Mouse (Mus musculus) thymus, postnatal 0 days (tissue): Measurements from ENCODE around the gene Taf3. TPM values are rescaled to one million over a fixed set of nuclear protein-coding genes. Genes with fewer than 3 reads are reported as not detected.
A peak's percentile ranks its signal among the peaks of the same experiment; 100 is the strongest.

Experiments
- DNase-seq: peaks from one replicate; pipeline ENCODE4 v3.0.0-alpha.2; 2015; ENCODE audit warnings: low spot score
- polyA plus RNA-seq: library from polyadenylated mRNA; unstranded; fragments of >200 nt; fragmentation: Nextera tagmentation; extraction: Ambion mirVana; gene quantifications from 2 replicates; pipeline ENCODE4 v1.2.1, GENCODE M21; 2015

Taf3 gene
- polyA plus RNA-seq, 1 experiment from 2014 or later = 16.0 TPM

- peak; percentile 80 for DNase-seq
Observed at GRCm38 (mm10) chr2:10014951-10015635, 33.3 kb downstream of the Taf3 start.

GRCm38 (mm10) chr2:10010263-10010909 is 38.0 kb downstream of the Taf3 start:
- peak; percentile 80 for DNase-seq

GRCm38 (mm10) chr2:10009671-10010254 is 38.6 kb downstream of the Taf3 start:
- DNase-seq = no peak

DNA sequence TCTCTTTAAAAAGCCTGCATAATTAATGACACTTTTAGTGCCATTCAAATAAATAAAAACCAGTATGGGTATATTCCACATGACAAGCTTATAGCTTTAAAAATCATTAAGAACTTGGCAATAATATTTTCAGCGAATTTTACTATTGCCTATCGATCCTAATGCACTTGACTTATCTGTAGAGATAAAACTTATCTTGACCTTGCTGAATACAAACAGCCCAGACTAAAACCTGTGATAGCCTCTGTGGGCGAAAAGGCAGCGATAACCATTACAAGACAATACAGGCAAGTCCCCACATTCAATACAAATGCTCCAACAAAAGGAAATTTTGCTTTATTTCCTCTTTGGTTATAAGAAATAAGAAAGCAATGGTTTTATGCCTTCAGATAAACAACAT is 39.8 kb downstream of the Taf3 start:
- DNase-seq = no peak

DNA sequence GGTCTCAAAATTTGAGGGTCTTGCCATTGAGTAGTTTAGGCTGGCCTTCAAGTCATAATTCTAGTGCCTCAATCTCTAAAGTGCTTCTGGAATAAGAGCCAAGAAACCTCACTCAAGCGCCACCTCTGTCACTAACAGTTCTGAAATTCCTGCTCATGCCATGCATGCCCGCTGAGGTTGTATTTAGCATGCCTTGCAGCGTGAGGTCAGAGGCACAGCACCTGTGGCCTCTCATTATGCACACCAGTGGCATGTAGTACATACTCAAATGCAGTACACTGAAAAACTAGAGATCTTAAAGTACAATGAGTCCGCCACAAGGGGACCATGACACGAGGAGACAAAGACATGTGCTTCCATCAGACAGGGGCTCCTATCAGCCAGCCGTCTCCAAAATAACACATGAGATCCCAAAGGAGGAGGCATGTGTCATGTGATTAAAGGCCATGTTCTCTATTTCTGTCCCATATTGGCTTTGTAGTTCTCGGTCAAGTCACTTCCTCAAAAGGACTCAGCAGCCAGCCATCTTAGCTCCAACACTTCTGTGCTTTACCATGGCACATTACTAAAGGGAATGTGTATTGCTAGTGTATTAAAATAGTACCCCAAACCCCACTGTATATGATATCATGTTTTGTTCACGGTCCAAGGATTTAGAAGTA is 43.3 kb downstream of the Taf3 start:
- DNase-seq = no peak

GRCm38 (mm10) chr2:10003358-10003757 is 45.0 kb downstream of the Taf3 start:
- no peak for DNase-seq

GRCm38 (mm10) chr2:10001591-10001990 is 46.8 kb downstream of the Taf3 start:
- no peak for DNase-seq

- DNase-seq = peak; percentile 60
Observed at GRCm38 (mm10) chr2:9997535-9997934, 50.9 kb downstream of the Taf3 start.

DNA sequence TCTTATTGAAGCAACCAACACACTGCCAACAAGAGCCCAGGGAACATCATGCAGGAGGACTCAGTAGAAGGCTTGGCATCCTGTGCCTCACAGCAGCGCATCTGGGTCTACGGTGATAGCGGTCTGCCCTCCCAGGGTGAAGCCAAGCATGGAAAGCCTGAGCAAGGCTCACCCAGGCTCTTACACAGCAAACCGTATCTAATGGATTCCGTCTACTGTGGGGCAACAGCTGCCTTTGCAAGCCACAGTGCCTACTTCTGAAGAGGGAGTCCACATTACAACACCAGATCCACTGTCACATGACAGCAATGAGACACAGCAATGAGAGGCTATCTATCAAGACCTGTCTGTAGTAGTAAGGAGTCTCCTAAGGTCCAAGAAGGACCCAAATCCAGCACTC is 52.3 kb downstream of the Taf3 start:
- DNase-seq = no peak

DNA sequence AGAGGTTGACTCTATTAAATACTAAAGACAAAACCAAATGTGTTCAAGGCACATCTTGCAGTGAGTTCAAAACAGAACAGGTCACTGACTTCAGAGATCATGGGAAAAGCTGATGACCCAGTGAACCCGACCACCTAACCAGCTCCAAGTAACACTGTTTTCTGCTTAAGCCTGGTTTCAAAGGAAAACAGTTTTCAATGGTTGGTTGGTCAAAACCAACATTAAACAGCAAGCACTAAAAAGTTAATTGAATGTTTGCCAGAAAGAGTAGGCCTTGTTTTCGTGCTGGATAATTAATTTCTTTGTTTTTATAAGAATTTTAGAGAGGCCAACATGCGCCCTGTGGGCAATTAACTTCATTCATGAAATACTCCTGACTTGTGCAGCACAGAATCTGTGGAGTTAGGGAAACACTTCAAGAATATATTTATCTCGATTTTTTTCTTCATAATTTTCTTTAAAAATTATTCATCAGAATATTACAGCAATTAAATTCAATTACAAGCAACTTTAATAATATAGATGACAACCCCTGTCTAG is 57.6 kb downstream of the Taf3 start:
- DNase-seq = no peak

- DNase-seq = no peak
Observed at GRCm38 (mm10) chr2:9989649-9990547, 58.5 kb downstream of the Taf3 start.

DNA sequence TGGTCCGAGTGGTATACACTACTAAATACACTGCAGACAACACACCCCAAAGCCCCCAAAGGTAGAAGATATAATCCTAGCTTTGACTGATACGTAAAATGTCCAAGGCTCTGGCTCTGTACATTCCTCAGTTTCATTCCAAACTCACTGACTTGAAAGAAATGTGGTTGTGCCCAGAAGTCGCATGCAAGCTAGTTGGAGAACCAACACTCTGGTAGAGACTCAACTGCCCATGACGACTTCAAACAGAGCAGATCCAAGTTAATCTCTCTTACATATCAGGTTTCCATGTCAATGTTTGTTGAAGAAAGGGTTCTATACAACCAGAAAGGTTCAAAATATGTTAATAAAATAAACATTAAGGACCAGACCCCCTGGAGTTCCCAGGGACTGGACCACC is 60.1 kb downstream of the Taf3 start:
- DNase-seq = no peak

DNA sequence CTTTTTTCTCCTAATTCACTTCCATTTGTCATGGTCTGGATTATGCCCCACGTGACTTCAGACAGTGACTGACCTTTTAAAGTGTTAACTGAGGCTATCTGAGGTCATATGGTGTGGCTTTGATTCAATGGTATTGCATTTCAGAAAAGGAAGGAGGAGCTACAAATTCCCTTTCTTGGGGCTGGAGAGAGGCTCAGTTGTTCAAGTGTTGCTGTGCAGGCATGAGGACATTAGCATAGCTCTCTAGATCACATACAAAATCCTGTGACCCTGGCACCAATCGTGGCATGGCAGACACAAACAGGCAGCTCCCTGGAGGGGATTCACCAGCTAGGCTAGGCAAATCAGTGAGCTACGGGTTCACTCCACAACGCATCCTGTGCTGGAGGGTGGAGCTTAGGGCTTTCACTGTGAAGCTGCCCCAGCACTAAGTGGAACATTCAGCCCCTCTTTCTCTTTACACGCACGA is 62.4 kb downstream of the Taf3 start:
- peak; percentile 40 for DNase-seq

- no peak for DNase-seq
Observed at GRCm38 (mm10) chr2:9982446-9982845, 66.0 kb downstream of the Taf3 start.

DNA sequence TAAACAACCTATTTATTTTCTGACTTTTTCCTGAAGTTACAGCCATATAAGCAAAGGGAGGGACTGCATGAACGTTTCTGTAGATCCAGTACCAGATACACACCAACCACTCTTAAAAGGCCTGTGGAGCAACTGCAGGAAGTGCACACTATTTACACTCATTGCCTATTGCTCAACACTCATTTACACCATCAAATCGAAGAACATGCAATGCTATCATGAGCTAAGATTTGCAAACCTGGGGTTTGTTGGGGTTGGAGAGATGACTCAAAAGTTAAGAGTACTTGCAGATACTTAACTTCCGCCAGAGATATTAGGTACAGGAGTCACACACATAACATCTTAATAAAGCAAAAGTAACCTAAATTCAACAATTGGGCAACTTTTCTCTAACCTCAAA is 76.5 kb downstream of the Taf3 start:
- no peak for DNase-seq

DNA sequence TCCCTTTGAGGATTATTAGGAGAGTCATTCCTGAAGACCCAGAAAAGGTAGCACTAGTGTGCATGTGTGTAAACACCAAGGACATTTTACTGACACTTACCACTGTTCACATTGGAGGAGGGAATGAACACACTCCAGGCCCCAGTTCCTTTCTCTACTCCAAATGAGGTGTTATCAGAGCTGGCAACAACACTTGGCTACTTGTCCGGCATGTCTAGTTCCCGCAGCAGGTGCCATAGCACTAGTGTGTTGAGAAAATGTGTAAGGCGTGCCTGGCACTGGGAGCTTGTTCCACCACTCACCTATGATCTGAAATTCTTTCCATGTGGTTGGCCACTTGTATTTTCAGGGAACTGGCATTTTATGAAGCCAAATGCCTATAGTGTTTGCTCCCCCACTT is 77.8 kb downstream of the Taf3 start:
- DNase-seq = no peak

DNA sequence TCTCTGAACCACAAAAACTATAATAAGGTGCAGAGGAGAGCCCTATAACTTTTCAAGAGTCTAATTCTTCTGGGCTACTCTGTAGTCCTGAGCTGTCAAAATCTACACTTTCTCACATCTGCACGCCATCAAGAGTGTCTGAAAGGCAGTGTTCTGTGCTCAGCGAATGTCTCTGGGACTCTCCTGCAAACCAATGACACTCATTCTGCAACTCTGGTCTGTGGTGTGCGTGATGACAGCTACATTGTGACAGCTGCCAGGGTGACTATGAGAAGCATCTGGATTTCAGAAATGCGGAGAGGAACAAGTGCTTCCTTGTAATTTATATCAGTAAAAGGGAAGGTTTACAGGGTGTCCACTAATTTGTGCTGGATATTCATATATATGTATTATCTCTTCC is 78.2 kb downstream of the Taf3 start:
- DNase-seq = no peak

DNA sequence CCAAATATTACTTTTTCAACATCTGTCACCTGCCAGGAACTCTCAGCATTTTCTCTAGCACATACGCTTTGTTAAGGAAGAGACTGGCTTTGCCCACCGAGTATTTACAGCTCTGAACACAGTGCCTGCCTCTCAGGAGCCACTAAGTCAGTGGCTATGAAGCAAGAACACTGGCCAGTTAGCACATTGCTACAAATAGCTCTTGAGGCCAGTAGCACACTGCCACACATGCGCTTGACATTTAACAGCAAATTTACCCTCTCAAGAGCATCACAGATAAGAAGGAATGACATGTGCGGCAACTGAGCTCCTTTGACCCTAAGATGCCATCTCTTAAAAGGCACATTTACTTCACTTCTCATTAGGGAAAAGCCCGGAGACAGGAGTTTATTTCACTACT is 78.7 kb downstream of the Taf3 start:
- DNase-seq = no peak

GRCm38 (mm10) chr2:9966634-9967033 is 81.8 kb downstream of the Taf3 start:
- no peak for DNase-seq

- no peak for DNase-seq
Observed at GRCm38 (mm10) chr2:9965608-9966007, 82.8 kb downstream of the Taf3 start.

GRCm38 (mm10) chr2:9962871-9963270 is 85.5 kb downstream of the Taf3 start:
- DNase-seq = no peak
